Mouse (Mus musculus): ENCODE measurements around the gene 6430571L13Rik.

6430571L13Rik gene

DNA sequence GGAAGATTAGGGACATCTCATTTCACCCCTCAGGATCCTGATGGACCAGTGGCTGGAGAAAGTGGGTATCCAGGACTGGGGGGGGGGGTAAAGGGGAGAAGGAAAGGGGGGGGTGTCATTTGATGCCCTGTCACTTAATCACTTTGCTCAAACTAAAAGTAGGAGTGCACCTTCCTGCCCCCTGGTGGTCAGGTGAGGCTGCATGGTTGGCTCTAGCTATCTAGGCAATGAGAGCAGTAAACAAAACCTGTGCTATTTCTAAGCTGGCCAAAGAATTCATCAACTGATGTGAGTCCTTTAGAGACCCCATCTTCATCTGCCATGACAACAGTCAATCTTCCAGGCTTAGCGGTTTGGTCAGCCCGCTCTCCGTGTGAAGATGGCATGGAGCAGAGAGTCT lies 46.3 kb downstream of the 6430571L13Rik start:
- peak; percentile 60 for DNase-seq

- DNase-seq: no peak
These were observed 47.3 kb downstream of the 6430571L13Rik start for GRCm38 (mm10) chr9:107387708-107388107.

DNA sequence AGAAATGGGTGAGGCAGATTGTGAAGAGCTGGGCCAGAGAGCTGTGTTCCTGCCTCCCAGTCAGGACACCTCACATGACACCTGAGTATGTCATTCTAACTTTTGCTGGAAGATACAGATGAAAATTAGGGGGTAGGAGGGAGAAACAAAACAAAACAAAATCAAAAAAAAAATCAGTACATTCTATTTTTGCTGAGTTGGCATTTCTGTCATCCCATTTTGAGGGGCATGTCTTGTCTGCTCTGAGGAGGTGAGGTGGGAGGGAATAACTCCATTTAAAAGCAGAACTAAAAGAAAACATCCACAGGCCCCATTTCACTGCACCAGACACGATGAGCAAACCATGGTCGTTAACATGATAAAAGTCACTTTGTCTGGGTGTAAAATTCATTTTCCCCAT lies 47.9 kb downstream of the 6430571L13Rik start:
- no peak for DNase-seq

GRCm38 (mm10) chr9:107396397-107396796 lies 56.0 kb downstream of the 6430571L13Rik start:
- no peak for DNase-seq

- DNase-seq: peak; percentile 58
These were observed 58.6 kb downstream of the 6430571L13Rik start for GRCm38 (mm10) chr9:107398968-107399367.

DNA sequence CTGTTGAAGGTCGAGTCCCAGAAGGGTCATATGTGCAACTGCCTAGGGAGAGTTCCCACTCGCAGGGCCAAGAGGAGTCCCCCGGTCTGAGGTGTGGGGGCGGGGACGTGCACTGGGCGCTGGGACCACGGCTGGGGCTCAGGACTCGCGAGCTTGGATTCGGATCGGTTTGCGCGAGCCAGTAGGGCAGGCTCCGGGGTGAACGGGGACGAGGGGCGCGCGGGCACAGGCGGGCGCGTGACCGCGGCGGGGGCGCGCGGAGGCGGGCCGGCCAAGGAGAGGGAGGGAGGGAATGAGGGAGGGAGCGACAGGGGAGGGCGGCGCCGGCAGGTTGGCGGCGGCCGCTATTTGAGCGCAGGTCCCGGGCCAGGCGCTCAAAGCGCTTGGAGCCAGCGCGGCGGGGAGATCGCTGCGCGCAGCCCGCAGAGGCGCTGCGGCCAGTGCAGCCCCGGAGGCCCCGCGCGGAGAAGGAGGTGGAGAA lies 59.1 kb downstream of the 6430571L13Rik start, which contains the start of gene Cacna2d2:
Gene Cacna2d2 (plus strand): TSS at position 122 of the 481 bp plus-strand sequence.
- peak; percentile 90 for DNase-seq

GRCm38 (mm10) chr9:107400060-107400511 lies 59.7 kb downstream of the 6430571L13Rik start:
- peak; percentile 74 for DNase-seq

DNA sequence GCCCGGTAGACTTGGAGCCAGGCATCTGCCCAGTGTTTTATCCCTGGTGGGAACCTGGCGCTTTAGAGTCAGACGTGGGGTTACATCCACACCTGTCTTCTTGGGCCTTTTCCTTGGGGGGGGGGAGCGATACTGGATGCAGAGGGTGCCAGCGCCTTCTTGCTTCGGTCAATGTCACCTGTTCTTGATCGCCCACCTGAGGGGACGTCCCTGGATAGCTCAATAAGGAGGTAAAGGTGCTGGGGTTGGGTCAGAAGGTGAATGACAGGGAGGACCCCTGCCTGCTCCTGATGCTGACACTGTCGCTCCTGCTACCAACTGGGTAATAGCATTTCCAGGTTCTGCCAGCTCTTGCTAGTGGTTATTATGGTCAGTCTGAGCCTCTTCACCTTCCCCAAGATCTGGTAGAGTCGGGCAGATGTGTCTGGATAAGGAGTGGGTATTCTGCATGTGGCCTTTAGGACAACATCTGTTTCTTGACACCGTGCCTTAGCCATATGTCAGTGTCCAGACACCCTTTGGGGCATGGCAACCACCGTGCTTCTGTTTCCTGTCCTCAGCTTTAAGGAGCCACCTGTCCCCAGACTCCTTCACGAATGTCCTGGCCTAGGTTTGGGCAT lies 60.4 kb downstream of the 6430571L13Rik start:
- DNase-seq: peak; percentile 56
